Mouse (Mus musculus) frontal cortex, postnatal 36 days (tissue): Measurements from ENCODE around the gene Gm34653.
"Not testable (repeated sequence)": the region's sequence is repeated elsewhere in the genome, so short reads cannot be mapped to it uniquely, and the experiment has no call there.

Experiments used
- DNase-seq, 2 experiments: peaks; one replicate each; pipeline ENCODE4 v3.0.0; 2022; ENCODE audit warnings: low spot score in 2 of 2

The Gm34653 gene

DNA sequence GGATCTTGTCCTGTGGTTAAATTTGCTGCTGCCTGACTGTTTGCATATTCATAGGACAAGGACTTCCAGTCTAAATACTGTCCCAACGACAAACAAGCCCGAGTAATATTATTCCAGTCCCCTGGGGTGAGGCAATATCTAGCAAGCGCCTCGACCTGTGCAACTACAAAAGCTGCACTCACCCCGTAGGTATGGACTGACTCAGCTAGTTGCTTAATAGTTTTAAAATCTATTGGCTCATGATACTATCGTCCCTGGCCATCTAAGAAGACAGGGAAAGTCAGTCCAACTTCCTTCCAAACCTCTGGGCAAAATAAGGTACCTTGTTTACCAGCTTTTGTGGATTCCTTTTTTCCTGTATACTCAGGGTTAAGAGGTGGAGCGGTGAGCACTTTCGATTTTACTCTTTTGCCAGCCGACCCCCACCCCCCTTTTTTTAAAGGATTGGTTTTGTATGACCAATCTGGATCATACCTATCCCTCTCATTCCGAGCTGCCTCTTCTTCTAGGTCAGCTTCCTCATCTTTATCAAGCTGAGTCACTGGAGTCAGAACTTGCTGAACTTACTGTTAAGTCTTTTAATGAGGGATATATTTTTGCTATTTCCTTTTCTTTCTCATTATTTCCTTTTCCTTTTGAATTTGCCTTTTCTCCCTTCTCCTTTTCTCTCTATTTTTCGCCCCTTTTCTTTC is at the start of gene Gm34653:
TSS of gene Gm34653 (plus strand) at position 242 of the 692 bp plus-strand sequence.
- DNase-seq: not testable (repeated sequence)

GRCm38 (mm10) chr2:34783064-34784020 is 49.5 kb upstream of the Gm34653 start:
- no peak for DNase-seq

GRCm38 (mm10) chr2:34784085-34784484 is 48.7 kb upstream of the Gm34653 start:
- peak in 1 of 2 experiments; percentile 33 for DNase-seq

GRCm38 (mm10) chr2:34790282-34790681 is 42.5 kb upstream of the Gm34653 start:
- DNase-seq: no peak

GRCm38 (mm10) chr2:34792543-34792942 is 40.3 kb upstream of the Gm34653 start:
- DNase-seq: not testable (repeated sequence)

- DNase-seq: no peak
Observed at GRCm38 (mm10) chr2:34794511-34794910, 38.3 kb upstream of the Gm34653 start.

DNA sequence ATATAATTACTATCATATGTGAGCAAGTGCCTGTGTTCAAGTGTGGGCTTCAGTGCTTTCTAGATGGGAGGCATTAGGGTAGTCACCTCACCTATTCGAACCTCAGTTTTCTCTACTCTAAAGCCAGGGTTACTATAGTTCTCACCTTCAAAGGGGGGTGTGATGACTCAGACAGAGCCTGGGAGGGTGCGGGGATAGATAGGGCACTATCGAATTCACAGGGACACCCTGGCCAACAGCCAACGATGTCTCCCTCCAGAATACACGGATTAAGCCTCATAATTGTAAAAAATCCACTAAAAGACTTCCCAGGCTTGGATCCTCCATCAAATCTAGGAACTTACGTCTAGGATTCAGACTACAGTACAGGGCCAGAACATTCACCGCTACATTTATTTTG is 37.4 kb upstream of the Gm34653 start:
- no peak for DNase-seq

GRCm38 (mm10) chr2:34799357-34800256 is 33.2 kb upstream of the Gm34653 start, which contains the start of gene Rabepk:
TSS of gene Rabepk (minus strand) at chr2:34799912.
- DNase-seq: peak; percentile 64 to 72

DNA sequence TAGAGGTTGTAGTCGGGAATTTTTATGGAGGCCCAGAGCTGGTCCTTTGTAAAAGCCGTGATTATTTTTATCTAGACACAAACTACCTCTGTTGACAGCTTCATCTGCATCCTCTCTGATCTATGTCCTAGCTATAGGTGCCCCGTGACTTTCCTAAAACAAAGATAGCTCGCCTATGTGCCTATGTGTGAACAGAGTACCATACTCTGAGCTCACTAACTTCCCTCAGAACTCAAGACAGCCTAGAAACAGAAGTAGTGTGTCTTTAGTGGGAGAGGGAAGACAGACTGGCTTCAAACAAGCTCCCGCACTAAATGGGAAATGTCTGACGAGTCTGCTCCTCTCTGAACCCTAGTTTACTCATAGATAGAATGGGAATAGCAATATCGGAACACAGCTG is 32.4 kb upstream of the Gm34653 start:
- DNase-seq: no peak

DNA sequence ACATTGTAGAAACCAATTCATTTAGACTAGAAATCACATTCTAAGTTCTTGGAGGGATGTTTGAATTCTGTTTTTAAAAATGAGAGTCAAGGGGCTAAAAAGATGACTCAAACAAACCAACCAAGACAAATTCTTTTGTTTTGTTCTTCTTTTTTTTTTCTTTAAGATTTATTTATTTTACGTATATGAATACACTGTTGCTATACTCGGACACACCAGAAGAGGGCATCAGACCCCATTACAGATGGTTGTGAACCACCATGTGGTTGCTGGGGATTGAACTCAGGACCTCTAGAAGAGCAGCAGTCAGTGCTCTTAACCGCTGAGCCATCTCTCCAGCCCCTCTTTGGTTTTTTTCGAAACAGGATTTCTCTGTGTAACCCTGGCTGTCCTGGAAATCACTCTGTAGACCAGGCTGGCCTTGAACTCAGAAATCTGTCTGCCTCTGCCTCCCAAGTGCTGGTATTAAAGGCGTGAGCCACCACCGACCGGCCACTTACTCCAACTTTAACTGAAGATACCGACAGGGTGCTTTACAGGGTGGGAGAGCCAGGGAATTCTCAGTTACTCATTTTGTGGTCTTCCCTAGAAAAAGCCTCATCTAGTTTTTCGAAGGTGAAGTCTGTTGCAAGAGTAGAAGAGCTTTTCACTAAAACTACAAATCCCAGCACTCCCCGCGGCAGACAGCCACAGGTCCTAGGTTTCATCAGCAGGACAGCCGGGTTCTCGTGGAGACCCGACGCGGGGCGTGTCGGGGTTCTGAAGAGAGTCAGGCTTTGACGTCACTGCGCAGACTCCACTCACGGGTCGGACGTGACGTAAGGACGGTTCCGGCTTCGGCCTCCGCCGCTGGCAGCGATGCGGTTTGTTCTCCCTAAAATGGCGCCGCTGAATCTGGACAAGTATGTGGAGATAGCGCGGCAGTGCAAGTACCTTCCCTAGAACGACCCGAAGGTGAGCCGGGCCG is 31.0 kb upstream of the Gm34653 start:
- DNase-seq: peak; percentile 96 to 99

DNA sequence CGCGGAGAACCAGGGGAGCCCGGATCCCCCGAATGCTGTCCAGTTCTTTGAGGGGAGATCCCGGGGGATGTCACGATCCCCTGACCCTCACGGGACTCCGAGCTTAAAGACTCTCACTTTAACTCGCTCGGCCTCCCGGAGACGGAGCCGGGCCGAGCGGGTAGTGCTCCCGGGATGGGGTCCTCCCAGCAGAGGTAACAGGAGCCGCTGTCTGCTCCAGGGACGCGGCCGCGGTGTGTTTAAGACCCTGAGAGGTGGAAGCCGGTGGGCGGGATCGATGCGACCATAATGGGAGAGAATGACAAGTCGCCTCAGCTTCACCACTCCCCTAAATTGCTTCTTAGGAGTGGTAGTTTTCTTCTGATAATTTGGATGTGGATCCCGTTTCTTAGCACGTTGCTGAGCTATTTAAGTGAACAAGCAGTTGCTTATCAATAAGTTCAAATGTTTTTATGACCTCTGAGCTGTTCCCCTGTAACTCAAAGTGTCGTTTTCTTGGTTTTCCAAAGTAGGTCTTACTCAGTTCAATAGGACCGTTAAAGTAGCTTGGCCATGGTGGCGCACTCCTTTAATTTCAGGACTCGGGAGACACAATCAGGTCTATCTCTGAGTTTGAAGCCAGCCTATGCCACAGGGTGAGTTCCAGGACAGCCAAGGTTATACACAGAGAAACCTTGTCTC is 30.1 kb upstream of the Gm34653 start:
- peak; percentile 26 to 29 for DNase-seq

- no peak for DNase-seq
Observed at GRCm38 (mm10) chr2:34803746-34804145, 29.1 kb upstream of the Gm34653 start.

DNA sequence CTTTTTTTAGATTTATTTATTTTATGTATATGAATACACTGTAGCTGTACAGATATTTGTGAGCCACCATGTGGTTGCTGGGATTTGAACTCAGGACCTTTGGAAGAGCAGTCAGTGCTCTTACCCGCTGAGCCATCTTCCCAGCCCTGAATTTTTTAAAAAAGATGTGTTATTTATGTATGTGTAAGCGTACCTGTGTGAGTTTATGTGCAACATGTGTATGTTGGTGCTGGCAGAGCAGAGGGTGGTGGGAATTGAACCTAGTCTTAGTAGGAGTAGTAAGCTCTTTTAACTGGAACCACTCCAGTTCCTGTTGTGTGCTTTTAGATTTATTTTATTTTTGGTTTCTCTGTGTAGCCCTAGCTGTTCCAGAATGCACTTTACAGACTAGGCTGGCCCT is 28.6 kb upstream of the Gm34653 start:
- DNase-seq: no peak

DNA sequence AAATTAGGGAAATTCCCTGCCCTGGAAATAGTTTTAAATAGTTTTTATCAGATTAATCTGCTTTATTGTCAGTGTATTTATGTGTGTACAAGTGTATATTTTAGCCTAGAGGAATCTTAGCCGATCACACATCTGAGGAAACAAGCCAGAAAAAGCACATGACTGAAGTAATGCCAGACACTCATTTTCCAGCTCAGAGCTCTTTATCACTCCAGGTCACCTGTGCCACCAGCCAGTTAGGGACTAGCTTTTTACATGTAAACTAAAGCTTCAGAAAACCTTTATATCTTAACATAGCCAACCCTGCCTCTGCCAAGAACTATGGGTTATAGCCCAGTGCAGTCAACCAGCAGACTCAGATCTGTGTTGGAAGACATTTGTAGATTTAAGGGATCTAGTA is 28.0 kb upstream of the Gm34653 start:
- DNase-seq: no peak

GRCm38 (mm10) chr2:34805364-34805950 is 27.4 kb upstream of the Gm34653 start:
- DNase-seq: no peak

DNA sequence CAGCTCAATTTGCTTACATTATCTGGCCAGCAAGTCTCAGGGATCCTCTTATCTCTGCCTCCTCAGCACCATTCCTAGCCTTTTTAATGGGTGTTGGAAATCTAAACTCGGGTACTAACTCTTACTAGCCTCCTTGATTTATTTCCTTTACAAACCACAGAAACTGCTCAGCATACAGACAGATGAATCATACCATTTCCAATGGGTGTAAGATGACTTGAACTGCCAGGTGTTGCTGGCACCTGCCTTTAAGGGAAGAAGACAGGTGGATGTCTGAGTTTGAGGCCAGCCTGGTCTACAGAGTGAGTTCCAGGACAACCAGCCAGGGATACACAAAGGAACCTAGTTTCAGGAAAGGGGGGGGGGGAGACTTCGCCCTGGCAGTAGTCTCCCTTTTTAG is 24.8 kb upstream of the Gm34653 start:
- DNase-seq: no peak

DNA sequence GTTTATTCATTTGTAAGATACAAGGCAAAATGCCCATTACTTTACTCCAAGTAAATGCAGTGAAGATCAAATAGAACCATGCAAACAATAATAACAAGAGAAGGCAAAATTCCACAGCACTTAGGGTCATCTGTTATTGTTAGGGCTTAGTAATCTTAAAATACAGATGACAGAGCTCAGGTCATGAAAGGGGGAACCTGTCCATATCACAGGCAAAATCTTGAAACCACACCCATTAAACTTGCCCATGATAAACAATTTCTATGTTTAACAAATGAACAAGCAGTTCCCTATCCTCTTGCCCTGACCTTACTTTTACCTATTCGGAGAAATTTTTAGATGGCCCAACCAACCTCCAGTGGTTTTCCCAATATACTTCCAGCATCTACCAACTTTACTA is 23.2 kb upstream of the Gm34653 start:
- no peak for DNase-seq

DNA sequence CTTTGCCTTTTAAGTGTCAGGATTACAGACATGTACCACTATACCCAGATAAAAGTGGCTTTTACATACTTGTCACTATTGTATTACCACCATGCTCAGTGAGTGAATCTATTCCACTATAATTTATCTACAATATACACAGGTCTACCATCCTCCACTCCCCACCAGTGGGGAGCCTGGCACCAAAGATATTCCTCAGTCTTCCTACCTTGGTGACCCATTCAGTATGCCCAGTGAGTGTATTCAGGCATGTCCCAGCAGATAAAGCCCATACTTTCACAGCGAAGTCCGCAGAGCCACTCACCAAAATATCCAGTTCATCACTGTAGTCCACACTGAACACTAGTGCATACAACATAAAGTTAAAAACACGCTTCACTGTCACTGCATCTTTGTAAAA is 22.0 kb upstream of the Gm34653 start:
- DNase-seq: no peak

DNA sequence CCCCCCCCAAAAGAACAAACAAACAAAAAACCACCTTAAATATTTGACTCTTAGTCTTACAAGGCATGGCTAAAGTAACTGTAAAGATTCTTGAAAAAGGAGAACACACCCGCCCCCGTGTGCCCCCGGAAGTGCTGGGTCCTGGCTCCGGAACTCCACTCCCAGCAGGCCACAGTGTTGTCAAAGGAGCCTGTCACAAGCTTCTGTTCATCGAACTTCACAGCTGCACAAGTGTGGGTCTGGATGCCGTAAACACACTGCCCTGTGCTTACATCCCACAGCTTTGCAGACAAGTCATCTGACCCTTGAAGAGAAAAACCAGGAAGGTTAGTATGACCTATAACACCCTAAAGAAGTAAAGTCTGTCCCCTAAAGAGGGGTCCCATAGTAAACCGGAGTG is 20.1 kb upstream of the Gm34653 start:
- DNase-seq: no peak

DNA sequence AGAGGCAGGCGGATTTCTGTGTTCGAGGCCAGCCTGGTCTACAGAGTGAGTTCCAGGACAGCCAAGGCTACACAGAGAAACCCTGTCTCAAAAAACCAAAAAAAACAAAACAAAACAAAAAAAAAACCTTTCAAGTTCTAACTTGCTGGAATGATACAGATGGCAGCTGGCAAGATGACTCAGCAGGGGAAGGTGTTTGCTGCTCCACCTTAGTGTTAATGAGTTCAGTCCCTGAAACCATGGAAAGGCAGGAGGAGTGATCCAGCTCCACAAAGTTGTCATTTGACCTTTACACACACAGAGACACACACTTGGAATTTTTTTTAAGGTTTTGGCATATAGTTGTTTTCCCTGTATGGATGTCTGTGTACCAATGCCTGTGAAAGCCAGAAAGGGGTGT is 16.9 kb upstream of the Gm34653 start:
- DNase-seq: not testable (repeated sequence)
